Comparison of ENCODE assay signal across 9 mouse cellular contexts in the genomic region with DNA sequence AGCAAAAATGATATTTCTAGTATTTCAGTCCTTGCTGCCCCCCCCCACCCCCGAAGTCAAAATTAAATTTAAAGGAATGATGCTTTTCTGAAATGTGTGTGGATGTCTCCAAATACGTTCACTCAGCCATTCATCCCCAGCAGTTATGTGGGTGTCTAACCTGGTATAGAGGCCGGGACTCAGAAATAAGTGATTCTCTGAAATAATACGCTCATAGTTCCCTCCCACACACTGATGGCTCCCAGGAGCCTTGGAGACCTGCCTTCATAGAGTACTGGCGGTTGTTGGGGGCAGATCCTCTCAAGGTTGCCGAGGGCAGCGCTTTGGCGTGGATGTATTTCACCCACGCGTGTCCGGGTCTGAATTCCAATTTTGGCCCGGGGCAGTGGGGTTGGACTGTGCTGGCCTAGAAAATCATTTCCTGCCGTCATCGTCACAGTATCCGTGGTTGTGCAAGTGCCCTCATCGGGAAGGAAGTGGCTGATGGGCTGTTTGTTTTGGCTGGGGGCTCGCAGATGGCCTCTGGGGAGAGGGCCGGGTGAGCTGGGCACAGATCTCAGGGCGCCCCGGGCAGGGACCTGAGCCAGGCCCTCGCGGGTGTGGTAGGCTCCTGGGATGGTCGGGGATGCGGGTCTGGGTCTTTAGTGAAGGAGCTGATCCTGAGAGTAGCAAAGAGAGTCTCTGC. TPM values are rescaled to one million over a fixed set of nuclear protein-coding genes. Genes with fewer than 3 reads are reported as not detected.
DNase-seq lines count a peak whose midpoint lies in the region; ATAC-seq and TF ChIP-seq lines count a peak whose summit lies in the region.
"Had no signal": no experiment of that assay in that cellular context is flagged by ENCODE, and none has a peak within 500 bp of the region (broad histone marks: within the 10 kb centered on the region; RNA-seq: fewer than 3 reads in every experiment).

No protein-coding gene starts in this region.

- H3K9ac ChIP-seq in heart, embryonic 15.5 days: no peak overlapping the region
- 0 out of 2 replicates have a peak overlapping the region, but pooled peaks have one; percentile 16 for H3K9ac ChIP-seq in limb, embryonic 14.5 days (ENCODE audit: low read depth, low read length, severe bottlenecking)

- TF ChIP-seq CTCF in brain, embryonic 14.5 days (IDR thresholded peaks at IDR 0.05; ENCODE audit: borderline replicate concordance, extremely low read depth, insufficient read depth, insufficient read length): no peak

- no peaks in the 10 kb centered on the region for H3K36me3 ChIP-seq in heart, embryonic 15.5 days
- H3K36me3 ChIP-seq in limb, embryonic 14.5 days (ENCODE audit: control insufficient read depth, insufficient read depth, low read length): peaks cover 18% of the 10 kb centered on the region
- H3K36me3 ChIP-seq: G1E had no signal

- peaks cover 48% of the 10 kb centered on the region for H3K4me1 ChIP-seq in heart, embryonic 15.5 days (replicated peaks)
- peaks cover 43% of the 10 kb centered on the region for H3K4me1 ChIP-seq in limb, embryonic 14.5 days (ENCODE audit: control insufficient read depth, insufficient read depth, low read length)

- no peak overlapping the region for H3K4me3 ChIP-seq in heart, embryonic 15.5 days
- H3K4me3 ChIP-seq in limb, embryonic 14.5 days (replicated peaks; ENCODE audit: low read length): no peak overlapping the region

- H3K27me3 ChIP-seq in heart, embryonic 15.5 days: no peaks in the 10 kb centered on the region
- H3K27me3 ChIP-seq in limb, embryonic 14.5 days (ENCODE audit: control insufficient read depth, insufficient read depth, low read length): no peaks in the 10 kb centered on the region

- no peaks in the 10 kb centered on the region for H3K9me3 ChIP-seq in heart, embryonic 15.5 days (replicated peaks)
- no peaks in the 10 kb centered on the region for H3K9me3 ChIP-seq in limb, embryonic 14.5 days (ENCODE audit: control insufficient read depth, low read length)
- H3K9me3 ChIP-seq: G1E had no signal

- 60% methylated on average over 24 of the region's 24 CpGs for WGBS in heart, embryonic 15.5 days
- WGBS in limb, embryonic 14.5 days: 58% methylated on average over 24 of the region's 24 CpGs

- ATAC-seq in heart, embryonic 15.5 days (replicated peaks; ENCODE audit: insufficient number of reproducible peaks, insufficient read depth, low FRiP score, low read depth): 0 out of 2 replicates have a peak, but pooled peaks have one; percentile 11
- no peak for ATAC-seq in limb, embryonic 14.5 days (ENCODE audit: low FRiP score, low read depth)

- DNase-seq in layer of hippocampus, adult 11-12 months (ENCODE audit: low spot score): peak; percentile 38
- DNase-seq in layer of hippocampus, adult 9-10 months (ENCODE audit: low spot score): no peak
- DNase-seq in brain, embryonic 14.5 days (ENCODE audit: low read depth): peak; percentile 5
- no peak for DNase-seq in limb, embryonic 14.5 days (ENCODE audit: low spot score)
- DNase-seq in testis, postnatal 10 days (ENCODE audit: low spot score): peak; percentile 45
- DNase-seq in urinary bladder, adult 18-20 months (ENCODE audit: low spot score in 2 of 2): no peak
- DNase-seq in right cerebral cortex, postnatal 14 days: no peak

- peak overlapping the region; percentile 21; the same call in 1 of the 2 replicates for H3K4me2 ChIP-seq in heart, embryonic 15.5 days
- 0 out of 2 replicates have a peak overlapping the region, but pooled peaks have one; percentile 17 for H3K4me2 ChIP-seq in limb, embryonic 14.5 days (replicated peaks; ENCODE audit: low read depth, low read length, severe bottlenecking)

- TF ChIP-seq POLR2A in brain, embryonic 14.5 days (IDR thresholded peaks at IDR 0.05; ENCODE audit: borderline replicate concordance, extremely low read depth, insufficient read depth, insufficient read length, poor library complexity, severe bottlenecking): no peak
- no peak for TF ChIP-seq POLR2A in limb, embryonic 14.5 days (IDR thresholded peaks at IDR 0.05; ENCODE audit: borderline replicate concordance, extremely low read depth, insufficient read depth, insufficient read length)

- H3K27ac ChIP-seq in heart, embryonic 15.5 days: peak overlapping the region; percentile 39; the same call in 1 of the 2 replicates
- H3K27ac ChIP-seq in limb, embryonic 14.5 days (replicated peaks; ENCODE audit: low read depth, low read length): peak overlapping the region; percentile 66; the same call in 1 of the 2 replicates

RNA-seq across cellular contexts. Expression of a gene that starts 19.0 kb away (rescaled TPM):
- 12.5 and 17.3 TPM in 2 replicates for polyA plus RNA-seq in brain, embryonic 14.5 days (2012; rRNA removed)
- 8.0 and 11.7 TPM in 2 replicates for polyA plus RNA-seq in heart, embryonic 15.5 days (2015; fragmentation: Nextera tagmentation; extraction: Ambion mirVana)
- 98.5 and 125 TPM in 2 replicates for polyA plus RNA-seq in limb, embryonic 14.5 days (2012; rRNA removed)
- polyA plus RNA-seq in limb, embryonic 14.5 days (2014; fragmentation: Nextera tagmentation; extraction: Ambion mirVana): 26.4 and 27.5 TPM in 2 replicates
- polyA plus RNA-seq: G1E had no signal

Comparison
In these comparisons a context has a peak if more than half of its experiments do, and no peak if none do; other contexts are left out.
1. DNase-seq: peak in layer of hippocampus, adult 11-12 months (single experiment), brain, embryonic 14.5 days (single experiment) and testis, postnatal 10 days (single experiment); none in layer of hippocampus, adult 9-10 months (single experiment), limb, embryonic 14.5 days (single experiment), urinary bladder, adult 18-20 months (0 of 2) and right cerebral cortex, postnatal 14 days (single experiment).